Mouse (Mus musculus): Measurements from ENCODE around the gene Tfcp2. TPM values are rescaled to one million over a fixed set of nuclear protein-coding genes. Genes with fewer than 3 reads are reported as not detected.

The Tfcp2 gene
- total RNA-seq (2022), result 10 to 100 TPM; 14.3 to 17.3 (median 15.6) TPM

GRCm38 (mm10) chr15:100551326-100552307 is at the start of gene Tfcp2:
Gene Tfcp2 (minus strand): TSS chr15:100552008.
- peak; percentile 99 for DNase-seq (ENCODE audit: low spot score)

- DNase-seq (ENCODE audit: low spot score), result no peak
Observed at GRCm38 (mm10) chr15:100600696-100601272, 49.0 kb upstream of the Tfcp2 start.

GRCm38 (mm10) chr15:100600047-100600695 is 48.4 kb upstream of the Tfcp2 start:
- peak; percentile 77 for DNase-seq (ENCODE audit: low spot score)

GRCm38 (mm10) chr15:100599276-100600046 is 47.7 kb upstream of the Tfcp2 start, which contains the start of gene Pou6f1:
Gene Pou6f1 (minus strand): TSS chr15:100599984.
- peak; percentile 48 for DNase-seq (ENCODE audit: low spot score)

GRCm38 (mm10) chr15:100598883-100599275 is 47.1 kb upstream of the Tfcp2 start:
- peak; percentile 52 for DNase-seq (ENCODE audit: low spot score)

- DNase-seq (ENCODE audit: low spot score), result no peak
Observed at GRCm38 (mm10) chr15:100598287-100598882, 46.6 kb upstream of the Tfcp2 start.

- no peak for DNase-seq (ENCODE audit: low spot score)
Observed at GRCm38 (mm10) chr15:100592817-100593216, 41.0 kb upstream of the Tfcp2 start.

GRCm38 (mm10) chr15:100590436-100590835 is 38.6 kb upstream of the Tfcp2 start:
- DNase-seq (ENCODE audit: low spot score), result no peak

- no peak for DNase-seq (ENCODE audit: low spot score)
Observed at GRCm38 (mm10) chr15:100588297-100588696, 36.5 kb upstream of the Tfcp2 start.

GRCm38 (mm10) chr15:100587166-100587565 is 35.4 kb upstream of the Tfcp2 start:
- DNase-seq (ENCODE audit: low spot score), result no peak

GRCm38 (mm10) chr15:100585931-100586330 is 34.1 kb upstream of the Tfcp2 start:
- no peak for DNase-seq (ENCODE audit: low spot score)

GRCm38 (mm10) chr15:100580108-100580507 is 28.3 kb upstream of the Tfcp2 start:
- no peak for DNase-seq (ENCODE audit: low spot score)

- no peak for DNase-seq (ENCODE audit: low spot score)
Observed at GRCm38 (mm10) chr15:100577972-100578371, 26.2 kb upstream of the Tfcp2 start.

GRCm38 (mm10) chr15:100576810-100577209 is 25.0 kb upstream of the Tfcp2 start:
- no peak for DNase-seq (ENCODE audit: low spot score)

- no peak for DNase-seq (ENCODE audit: low spot score)
Observed at GRCm38 (mm10) chr15:100576392-100576791, 24.6 kb upstream of the Tfcp2 start.

GRCm38 (mm10) chr15:100575366-100575765 is 23.6 kb upstream of the Tfcp2 start:
- no peak for DNase-seq (ENCODE audit: low spot score)

GRCm38 (mm10) chr15:100574378-100574777 is 22.6 kb upstream of the Tfcp2 start:
- DNase-seq (ENCODE audit: low spot score), result no peak

GRCm38 (mm10) chr15:100573946-100574345 is 22.1 kb upstream of the Tfcp2 start:
- DNase-seq (ENCODE audit: low spot score), result no peak

GRCm38 (mm10) chr15:100569239-100569638 is 17.4 kb upstream of the Tfcp2 start:
- DNase-seq (ENCODE audit: low spot score), result no peak

- no peak for DNase-seq (ENCODE audit: low spot score)
Observed at GRCm38 (mm10) chr15:100566531-100566930, 14.7 kb upstream of the Tfcp2 start.
